Mouse (Mus musculus) E14TG2a.4 (cell line): ENCODE measurements at regions not wholly inside any gene's neighbourhood (a gene's known extent, or its start where the extent isn't known, plus 50 kb on each side); places are given as distances from the start of the nearest gene placed in this dataset.

Experiments used
- CTCF ChIP-seq: conservative IDR thresholded peaks from 2 replicates; pipeline ENCODE4 v1.5.1; 2014; ENCODE audit warnings: low read length
- POU5F1 ChIP-seq: IDR thresholded peaks from 2 replicates; pipeline ENCODE4 v1.6.1; 2014; ENCODE audit warnings: low read length, borderline replicate concordance

GRCm38 (mm10) chr16:29761779-29762277, 182.7 kb downstream of the Opa1 start:
- no peak for TF ChIP-seq CTCF
- TF ChIP-seq POU5F1: no peak
